Mouse (Mus musculus) right cerebral cortex, postnatal 14 days (tissue): ENCODE results near the gene Ptges.
"Not testable (repeated sequence)": the region's sequence is repeated elsewhere in the genome, so short reads cannot be mapped to it uniquely, and the experiment has no call there.

Source experiments
- DNase-seq: peaks from one replicate; pipeline ENCODE4 v3.0.0; 2022

Ptges gene

GRCm38 (mm10) chr2:30927844-30928628 lies 1.6 kb downstream of the Ptges start:
- DNase-seq: peak; percentile 92

- DNase-seq: no peak
These were observed 2.4 kb downstream of the Ptges start for GRCm38 (mm10) chr2:30927151-30927781.

DNA sequence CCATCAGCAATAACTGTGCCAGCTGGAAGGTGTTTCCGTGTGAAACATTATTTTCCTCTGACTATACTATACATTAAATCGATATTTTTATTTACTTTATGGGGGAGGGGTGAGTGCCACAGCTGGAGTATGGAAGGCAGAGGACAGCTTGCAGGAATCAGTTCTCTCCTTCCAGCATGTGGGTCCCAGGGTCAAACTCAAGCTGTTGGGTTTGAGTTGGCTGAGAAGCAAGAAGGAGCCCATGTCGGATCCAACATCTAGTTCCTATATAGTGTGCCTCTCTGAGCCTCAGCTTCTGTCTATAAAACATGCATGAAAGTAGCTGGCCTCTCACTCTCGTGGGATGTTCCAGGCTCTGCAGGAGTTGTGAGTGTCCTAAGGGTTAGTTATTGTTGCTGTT lies 3.3 kb downstream of the Ptges start:
- no peak for DNase-seq

DNA sequence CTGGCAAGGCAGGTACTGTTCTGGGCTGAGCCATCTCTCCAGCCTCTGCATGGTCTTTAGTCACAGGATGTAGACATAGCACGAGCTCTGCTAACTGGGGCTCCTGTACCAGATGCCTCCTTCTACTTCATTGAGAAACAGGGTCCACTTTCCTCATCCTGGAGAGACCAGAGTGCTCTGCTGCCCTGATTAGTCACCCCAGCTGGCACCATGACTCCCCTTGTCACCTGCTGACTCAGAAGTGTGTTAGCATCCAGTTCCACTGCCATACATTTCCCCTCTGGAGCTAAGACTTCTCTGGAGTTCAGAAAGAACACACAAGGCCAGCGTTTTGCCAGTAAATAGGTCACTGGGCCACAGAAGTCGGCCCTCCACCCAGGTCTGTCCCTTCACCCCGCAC lies 4.5 kb downstream of the Ptges start:
- DNase-seq: no peak

- DNase-seq: no peak
These were observed 6.6 kb downstream of the Ptges start for GRCm38 (mm10) chr2:30923099-30923498.

DNA sequence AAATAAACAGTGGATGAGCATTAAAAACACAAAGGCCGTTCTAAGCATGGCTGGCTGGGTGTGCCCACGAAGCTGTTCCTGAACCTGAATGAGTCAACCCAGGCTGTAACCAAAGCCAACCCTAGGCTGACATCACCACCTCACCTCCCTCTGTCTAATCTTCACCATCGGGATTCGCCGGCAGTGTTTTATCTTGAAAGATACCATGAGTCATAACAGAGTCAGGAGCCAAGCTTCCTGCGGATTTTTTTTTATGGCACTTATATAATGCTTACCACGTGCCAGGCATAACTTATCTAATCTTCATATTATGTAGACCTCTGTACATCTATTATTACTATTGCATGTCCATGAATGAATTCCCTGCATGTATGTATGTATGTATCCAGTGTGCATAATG lies 9.4 kb downstream of the Ptges start:
- DNase-seq: no peak

- DNase-seq: no peak
These were observed 10.8 kb downstream of the Ptges start for GRCm38 (mm10) chr2:30918780-30919329.

DNA sequence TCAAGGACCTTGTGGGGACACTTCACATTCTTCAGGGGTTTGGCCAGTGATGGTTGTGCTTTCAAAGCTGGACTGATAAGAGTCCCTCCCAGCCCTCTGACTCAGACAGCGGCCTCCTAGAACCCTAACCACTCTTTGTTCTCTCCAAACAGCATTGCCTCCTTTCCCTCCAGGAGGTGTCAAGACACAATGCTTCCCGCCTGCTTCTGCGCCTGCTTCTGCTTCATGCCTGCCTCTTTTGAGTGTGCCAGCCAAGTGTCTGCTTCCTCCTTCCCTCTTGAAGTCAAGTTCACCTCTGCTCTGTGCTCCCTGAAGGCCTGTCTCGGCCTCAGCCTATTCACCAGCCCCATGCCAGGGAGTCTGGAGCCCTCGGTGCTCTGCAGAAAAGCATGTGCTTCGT lies 11.5 kb downstream of the Ptges start:
- no peak for DNase-seq

DNA sequence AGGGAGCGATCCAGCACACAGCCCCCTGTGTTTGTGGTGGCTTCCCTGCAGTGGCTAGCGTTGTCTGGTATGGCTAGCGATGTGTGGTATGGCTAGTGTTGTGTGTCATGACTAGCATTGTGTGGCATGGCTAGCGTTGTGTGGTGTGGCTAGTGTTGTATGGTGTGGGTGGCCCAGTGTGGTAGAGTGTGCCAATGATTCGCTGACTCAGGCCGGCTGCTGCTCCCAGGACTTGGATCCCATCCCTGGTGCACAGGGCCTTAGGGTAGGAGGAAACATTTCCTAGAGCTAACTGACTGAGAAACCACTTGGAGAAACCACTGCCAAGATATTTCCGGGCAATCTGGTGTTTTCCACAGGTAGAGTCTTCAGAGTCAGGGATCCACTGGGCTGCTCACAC lies 12.0 kb downstream of the Ptges start:
- no peak for DNase-seq

GRCm38 (mm10) chr2:30915933-30916332 lies 13.7 kb downstream of the Ptges start:
- DNase-seq: not testable (repeated sequence)

- DNase-seq: no peak
These were observed 14.3 kb downstream of the Ptges start for GRCm38 (mm10) chr2:30915376-30915775.

DNA sequence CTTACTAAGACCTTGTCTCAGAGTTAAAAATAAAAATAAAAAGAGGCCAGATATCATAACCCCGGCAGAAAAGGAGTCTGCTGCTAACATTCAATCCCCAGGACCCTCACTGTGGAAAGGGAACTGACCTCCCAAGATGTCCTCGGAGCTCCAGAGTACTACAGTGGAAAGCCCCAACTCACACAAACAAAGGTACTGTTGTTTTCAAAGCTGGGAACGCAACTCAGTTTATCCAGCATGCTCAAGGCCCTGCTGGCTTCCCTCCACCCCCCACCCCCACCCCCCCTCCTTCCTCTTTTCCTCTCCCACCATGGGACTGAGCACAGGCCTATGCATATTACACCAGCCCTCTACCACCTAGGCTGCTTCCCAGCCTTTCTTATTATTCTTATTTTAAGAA lies 14.8 kb downstream of the Ptges start:
- DNase-seq: no peak

DNA sequence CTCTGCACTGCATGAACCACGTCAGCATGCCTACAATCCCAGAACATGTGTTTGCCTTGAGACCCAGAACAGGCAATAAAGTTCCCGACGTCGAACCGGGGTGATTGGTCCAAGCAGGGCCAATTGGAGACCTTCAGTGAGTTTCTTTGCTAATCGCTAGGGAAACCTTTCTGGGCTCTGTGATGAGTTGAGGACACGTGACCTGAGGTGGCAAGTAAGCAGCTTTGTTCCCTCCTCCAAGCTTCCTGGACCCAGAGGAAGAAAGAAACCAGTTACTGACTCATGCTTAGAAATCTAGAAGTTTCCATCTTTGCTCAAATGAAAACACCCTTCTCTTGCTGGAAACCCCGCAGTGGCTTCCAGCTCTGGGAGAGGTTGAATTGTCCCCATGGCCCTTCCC lies 16.6 kb downstream of the Ptges start:
- DNase-seq: no peak

- DNase-seq: no peak
These were observed 17.3 kb downstream of the Ptges start for GRCm38 (mm10) chr2:30912291-30912773.

- no peak for DNase-seq
These were observed 23.0 kb downstream of the Ptges start for GRCm38 (mm10) chr2:30906641-30907040.

DNA sequence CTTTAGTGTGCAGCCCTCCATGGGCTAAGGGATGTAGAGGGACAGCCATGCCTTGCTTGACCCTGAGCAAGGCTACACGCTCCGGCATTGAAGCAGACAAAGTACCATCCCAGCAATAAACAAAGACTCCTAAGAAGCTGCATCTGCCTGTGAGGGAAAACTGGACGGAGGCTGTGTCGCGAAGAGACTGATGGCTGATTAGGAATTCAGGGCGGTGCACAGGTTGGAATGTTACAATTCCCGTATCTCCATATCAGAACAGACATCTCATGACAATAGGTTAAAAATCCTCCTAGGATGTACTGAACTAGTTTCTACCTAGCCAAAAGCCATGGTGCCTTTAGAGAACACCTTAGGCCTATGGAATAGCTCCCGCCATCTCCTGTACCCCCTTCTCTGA lies 23.8 kb downstream of the Ptges start:
- no peak for DNase-seq

GRCm38 (mm10) chr2:30904991-30905390 lies 24.7 kb downstream of the Ptges start:
- no peak for DNase-seq

DNA sequence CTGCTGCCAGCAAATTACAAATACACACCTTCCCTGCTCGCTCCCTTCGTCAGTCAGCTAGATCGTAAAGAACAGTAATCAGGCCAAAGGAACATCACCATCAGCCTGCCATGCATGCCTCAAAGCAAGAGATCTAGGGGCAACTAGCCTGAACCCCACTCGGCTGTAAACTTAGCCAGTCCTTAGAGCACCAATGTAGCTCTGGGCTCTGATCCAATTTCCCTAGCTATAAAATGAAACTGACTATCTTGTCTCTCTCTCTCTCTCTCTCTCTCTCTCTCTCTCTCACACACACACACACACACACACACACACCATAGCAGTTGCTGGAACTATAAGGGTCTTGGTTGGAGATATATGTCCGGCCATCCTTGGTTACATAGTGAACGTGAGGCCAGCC lies 25.4 kb downstream of the Ptges start:
- DNase-seq: no peak

- DNase-seq: no peak
These were observed 26.6 kb downstream of the Ptges start for GRCm38 (mm10) chr2:30902726-30903722.

GRCm38 (mm10) chr2:30902256-30902655 lies 27.4 kb downstream of the Ptges start:
- no peak for DNase-seq

DNA sequence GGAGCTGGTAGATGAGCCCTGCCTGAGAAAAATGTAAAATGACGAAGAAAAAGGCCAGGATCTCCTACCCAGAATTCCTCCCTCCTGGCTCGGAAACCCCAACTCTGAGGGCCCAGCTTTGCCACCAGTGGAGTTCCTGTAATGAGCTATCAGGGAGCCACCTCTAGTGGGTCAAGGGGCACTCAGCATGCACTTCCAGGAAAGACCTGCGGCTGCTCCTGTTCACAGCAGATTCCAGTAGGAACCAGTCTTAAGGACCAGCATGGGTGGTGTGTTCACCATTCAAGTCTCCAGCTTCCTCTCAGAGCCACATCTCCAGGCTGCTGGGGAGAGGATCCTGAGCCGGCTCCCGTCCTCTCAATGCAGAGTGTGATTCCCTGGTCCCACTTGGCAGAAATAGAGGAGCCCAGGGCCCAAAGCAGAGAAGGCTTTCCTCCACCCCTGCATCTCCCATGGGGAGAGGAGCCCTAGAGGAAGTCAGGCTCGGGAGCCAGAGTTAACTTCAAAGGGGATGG lies 28.0 kb downstream of the Ptges start:
- DNase-seq: no peak

DNA sequence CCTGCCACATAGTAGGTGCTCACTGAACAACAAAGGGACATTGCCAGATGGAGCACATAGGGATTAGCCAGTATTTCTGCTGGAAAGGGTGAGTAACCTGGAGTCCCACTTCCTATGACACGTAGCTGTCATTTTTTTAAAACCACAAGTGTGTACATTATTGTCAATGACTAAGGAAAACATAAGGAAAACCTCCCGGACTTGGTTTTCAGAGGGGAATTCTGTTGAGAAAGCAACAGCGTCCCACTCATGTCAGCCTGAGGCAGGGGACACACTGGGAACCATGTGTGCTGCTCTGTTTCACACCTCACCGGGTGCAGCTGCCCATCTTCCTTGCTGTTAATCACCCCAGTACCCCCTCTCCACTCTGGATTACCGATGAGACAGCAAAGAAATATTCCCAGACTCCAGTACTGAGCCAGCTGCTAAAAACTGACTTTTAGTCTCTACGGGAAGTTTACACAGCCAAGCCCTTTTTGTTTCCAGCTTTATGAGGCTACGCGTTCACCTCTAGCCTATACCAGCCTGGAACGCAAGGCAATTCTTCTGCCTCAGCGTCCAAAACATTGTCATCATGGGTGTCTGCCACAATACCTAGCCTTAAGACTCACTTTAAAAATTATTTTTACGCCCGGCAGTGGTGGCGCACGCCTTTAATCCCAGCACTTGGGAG lies 30.1 kb downstream of the Ptges start:
- DNase-seq: no peak
